Mouse (Mus musculus) megakaryocyte, embryonic 14.5 days (primary cell): ENCODE results near the gene Polr2b.

ENCODE experiments used
- FLI1 ChIP-seq: IDR thresholded peaks from 2 replicates; pipeline ENCODE4 v1.6.1; 2012; ENCODE audit warnings: low read length, inconsistent platforms, mixed read lengths
- GATA1 ChIP-seq: IDR thresholded peaks from 3 replicates; pipeline ENCODE4 v1.6.1; 2012; ENCODE audit warnings: mixed read lengths, low read length, inconsistent platforms, borderline replicate concordance

DNA sequence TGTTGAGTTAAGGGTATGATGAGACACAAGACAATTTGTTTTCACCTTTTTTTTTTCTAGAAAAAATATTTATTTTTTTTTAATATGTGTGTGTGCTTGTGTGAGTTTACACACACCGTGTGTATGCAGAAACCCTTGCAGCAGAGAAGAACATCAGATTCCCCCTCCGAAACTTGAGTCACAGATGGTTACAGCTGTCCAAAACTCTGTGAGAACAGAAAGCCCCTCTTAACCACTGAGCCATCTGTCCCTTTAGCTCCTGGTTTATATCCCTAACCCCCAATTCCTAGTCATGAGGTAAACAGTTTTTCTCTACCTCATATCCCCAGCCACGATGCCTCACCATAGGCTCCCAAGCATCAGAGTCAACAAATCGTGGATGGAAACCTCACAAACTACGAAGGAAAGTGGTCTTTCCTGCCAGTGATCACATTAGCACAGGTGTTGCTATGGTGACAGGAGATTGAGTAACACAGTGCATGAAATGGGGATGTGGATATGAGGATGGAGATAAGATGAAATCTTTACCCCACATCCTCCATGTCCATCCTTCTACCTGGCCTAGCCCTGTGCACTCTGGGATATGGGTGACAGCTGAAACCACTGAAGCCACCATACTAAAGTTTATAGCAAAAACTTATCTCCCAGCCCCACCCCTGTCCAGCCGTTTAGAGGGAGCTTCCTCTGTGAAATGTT, 76.1 kb downstream of the Polr2b start:
- no peak for TF ChIP-seq GATA1
- TF ChIP-seq FLI1: no peak
